Mouse (Mus musculus) embryo, embryonic 10.5 days (tissue): ENCODE data around the gene Trpm6.
A peak's percentile ranks its signal among the peaks of the same experiment; 100 is the strongest.

Experiments used
- DNase-seq: peaks from one replicate; pipeline ENCODE4 v3.0.0-alpha.2; 2015; ENCODE audit warnings: low spot score

The Trpm6 gene

DNA sequence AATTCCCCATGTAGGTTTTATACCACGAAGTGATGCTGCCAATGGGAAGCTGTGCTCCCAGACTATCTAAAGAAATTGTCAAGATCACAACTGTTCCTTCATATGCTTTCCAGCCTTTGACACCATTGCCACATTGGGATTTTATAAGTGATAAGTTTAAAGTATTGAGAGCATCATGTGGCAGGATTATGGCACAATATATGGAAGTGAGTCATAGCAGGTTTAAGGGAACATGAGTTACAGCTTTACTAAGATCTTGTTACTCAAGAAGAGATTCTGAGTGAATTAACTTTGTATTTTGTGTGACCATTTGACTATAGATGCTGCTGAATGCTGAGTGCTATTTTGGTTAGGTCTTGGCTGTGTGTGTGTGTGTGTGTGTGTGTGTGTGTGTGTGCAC lies 21.8 kb downstream of the Trpm6 start:
- DNase-seq, result no peak

DNA sequence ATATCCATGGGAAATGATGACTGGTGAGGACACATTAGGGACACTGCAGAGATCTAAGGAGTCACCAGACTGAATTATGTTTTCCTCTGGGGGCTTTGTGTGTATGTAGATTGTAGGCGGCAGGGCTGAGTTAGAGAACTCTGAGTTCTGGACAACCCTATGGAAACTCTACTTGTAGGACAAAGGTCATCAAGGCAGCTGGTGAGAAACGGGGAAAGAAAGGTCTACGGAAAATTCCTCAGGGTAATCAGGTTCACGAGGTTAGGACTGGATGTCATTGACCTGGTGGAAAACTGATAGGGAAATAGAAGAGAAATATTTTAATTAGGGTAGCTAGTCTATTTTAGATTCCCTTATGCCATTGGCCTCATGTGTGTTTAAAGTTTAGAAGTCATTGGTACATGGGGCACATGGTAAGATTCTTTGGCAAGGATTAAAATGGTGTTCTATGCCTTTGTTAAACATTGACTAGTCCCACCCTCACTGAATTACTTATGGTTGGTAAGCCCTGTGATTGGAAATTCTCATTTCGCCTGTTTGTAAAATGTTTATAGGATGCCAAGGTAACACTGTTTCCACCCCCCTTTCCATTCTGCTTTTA lies 23.2 kb downstream of the Trpm6 start:
- DNase-seq, result no peak

DNA sequence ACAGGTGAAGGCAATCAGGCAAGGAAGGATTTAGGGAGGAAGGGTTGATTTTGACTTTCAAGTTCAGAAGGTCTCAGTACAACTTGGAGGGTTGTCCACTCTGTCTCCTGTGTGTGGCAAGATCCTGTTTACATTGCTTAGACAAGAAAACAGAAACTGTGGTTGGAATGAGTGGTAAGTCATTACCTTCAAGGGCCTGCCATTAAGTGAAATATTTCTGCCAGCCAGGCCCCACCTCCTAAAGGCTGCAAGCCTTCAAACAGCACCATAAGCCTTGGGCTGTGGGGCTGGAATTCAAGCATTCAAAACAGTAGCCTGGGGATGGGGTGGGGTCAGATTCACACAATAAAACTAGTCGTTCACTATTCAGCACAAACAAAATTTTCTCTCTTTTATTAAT lies 24.3 kb downstream of the Trpm6 start:
- DNase-seq, result no peak

DNA sequence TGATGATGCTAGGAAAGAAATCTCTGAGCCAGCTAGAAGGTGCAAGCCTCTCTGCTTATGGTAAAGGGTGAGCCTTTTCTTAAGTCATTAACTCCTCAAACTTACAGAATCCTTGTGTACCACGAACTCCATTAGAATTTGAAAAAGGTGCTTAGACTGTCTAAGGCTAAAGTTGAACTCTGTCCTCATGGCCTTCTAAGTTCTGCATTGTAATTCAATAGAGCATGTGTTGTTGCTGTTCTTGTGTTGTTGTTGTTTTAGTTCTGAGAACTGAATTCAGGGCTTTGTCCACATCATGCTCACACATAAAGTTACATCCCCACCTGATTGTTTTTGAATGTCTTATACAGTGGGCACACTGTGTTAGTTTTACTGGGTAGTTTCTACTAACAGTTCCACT lies 49.9 kb downstream of the Trpm6 start:
- DNase-seq, result no peak

DNA sequence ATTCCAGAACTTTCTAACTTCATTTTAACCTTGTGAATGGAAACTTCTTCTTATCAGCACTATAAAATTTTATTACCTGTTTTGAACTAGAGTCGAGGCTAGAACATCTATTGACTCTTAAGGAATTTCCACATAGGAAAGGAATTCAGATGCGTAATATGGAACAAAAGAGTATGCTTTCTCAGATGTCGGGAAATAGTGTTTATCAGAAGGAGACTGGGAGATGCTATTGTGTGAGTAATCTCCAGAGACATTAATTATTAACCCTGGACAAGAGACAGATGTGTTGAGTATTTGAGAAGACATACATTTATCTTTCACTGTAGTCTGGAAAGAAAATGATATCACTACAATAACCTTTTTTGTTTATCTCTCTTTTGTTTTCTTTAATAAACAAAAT lies 61.5 kb downstream of the Trpm6 start:
- DNase-seq, result no peak

DNA sequence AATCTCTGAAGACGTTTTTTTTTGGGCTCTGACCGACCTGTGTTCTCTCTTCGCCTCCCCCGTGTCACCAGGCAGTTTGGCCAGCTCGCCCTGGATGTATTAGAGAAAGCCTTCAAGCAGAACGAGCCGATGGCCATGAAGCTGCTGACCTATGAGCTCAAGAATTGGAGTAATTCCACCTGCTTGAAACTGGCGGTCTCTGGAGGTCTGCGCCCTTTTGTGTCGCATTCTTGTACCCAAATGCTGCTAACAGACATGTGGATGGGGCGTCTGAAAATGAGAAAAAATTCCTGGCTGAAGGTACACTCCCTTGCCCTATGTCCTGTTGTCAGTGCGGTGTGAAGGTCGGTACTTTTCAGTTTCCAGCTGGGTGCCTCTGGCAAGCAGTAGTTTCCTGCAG lies 65.4 kb downstream of the Trpm6 start:
- no peak for DNase-seq

DNA sequence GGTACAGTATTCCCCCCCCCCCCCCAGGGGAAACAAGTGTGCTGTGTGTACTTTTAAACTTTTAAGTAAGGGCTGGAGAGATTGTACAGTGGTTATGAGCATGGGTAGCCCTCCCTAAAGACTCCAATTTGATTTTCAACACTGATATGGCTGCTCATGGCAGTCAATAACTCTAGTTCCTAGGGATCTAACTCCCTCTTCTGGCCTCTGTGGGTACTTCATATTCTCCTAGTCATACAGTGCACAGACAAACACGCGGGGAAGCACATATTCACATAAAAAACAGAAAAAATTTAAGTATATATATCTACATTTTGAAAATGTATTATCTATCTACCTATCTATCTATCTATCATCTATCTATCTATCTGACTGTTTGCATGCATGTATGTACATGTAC lies 67.6 kb downstream of the Trpm6 start:
- DNase-seq, result peak; percentile 6

DNA sequence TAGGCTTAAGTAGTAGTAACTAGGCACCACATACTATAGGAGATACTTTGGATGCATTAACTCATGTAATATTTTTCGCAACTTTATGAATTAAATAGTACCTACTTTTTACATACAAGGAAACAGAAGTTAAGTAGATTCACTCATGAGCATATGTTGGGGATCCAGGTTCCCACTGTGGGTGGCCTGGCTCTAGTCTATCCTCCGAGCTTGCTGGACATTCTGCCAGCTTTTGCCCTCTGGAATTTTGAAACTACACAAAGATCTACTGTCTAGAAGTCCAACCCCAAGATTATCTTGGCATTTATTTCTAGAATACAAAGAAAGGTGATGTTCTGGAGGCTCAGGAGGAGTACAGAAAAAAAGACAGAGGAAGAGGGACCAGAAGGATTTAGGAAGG lies 78.8 kb downstream of the Trpm6 start:
- DNase-seq, result no peak

DNA sequence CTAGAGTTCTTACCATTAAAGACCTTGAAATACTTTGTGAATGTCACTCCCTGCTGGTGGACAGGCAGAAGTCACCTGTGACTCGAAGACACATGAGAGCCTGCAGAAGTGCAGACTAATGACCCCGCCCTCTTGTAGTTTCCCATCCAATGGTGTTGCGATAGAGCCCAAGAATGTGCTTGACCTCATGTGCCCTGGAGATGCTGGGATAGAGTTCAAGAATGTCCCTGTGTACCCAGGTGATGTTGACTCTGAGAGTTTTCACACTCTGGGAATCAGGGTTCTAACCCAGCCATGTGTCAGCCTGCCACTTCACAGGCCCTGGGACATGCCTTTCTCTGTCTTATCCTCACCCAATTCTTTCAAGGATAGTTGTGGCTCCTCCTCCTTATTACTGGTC lies 81.4 kb downstream of the Trpm6 start:
- DNase-seq, result no peak

DNA sequence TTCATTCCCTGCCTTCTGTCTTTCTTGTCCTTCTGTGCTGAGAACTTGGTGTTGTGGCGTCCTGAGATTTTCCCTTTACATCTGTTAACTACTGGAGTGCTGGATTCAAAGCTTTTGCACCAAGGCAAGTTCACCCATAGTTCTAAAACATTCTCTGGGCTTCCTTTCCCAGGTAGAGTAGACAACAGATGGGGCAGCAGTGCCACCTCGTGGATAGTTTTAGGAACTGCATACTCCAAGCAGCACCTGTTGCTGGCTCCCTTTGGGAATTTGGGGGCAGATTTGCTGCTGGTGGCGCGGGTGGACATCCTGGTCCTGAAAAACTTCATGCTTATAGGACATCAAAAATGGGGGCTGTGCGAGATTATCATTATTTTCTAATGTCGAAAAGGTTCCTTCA lies 85.2 kb downstream of the Trpm6 start:
- DNase-seq, result peak; percentile 80

DNA sequence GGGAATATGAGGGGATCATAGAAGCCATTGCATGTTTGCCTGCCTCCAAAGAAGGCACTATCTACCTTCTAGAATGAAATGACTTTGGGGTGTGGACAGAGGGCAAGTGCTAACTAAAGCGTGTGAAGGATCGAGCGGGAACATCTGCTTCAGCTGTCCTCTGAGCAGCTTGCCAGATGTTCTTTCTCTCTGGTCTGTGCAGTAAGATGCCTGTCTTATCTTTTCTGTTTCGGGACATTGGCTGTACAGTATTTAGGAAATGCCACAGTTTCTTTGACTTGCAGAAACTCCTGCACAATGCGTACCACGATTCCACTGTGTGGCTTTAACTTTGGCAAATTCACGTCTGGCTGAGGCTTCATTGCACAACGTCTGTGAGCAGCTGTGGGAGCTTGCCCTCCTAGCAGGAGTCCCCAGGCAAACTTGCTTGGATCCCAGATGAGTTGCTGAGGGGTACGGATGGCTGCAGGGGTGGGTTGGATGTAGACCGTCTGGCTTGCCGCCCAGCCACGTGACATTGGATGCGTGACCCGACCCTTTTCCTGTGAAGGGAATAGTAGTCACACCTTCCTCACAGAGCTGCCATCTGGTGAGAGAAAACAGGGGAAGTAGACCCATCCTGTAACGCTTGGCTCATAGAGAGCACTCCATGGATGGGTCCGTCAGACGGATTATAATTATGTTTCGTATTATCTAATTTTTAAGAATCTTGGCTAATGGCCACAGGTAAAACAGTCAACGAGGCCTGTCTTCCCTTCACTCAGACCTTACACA lies 92.2 kb downstream of the Trpm6 start:
- no peak for DNase-seq

DNA sequence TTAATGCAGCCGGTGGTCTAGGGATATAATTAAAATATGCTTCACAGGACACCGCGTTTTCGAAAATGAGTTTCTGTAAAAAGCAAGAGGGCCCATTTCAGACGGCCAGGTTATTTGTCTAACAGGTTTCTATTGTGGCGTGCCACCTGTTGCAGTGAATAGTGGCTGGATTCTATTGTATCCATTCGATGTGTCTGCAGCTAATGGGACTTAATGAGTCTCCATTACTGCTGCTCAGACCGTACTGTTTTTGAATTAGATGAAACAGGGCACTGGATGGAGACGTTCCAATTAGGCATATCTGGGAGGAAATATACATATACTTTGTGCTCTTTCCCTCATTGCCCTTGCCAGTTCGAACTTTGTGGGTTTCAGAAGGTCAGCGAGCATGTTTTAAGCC lies 92.8 kb downstream of the Trpm6 start:
- DNase-seq, result no peak

DNA sequence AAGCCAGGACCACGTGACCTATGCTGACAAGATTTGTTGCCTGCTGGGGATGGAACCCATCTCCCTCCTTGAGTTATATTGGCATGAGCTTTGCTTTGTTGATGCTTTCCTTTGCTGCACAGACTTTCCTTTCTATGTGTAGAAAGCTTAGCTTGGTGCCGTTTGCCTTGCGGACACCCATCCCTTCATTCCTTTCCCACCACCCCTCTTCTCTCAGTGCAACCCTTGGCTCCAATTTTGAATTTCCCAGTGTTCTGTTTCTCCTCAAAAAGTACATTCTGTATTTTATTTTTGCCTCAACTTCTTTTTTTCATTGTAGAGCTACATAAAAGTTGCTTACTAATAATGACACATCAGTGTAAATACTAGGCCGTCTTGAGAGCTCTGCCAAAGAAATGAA lies 96.6 kb downstream of the Trpm6 start:
- DNase-seq, result no peak

DNA sequence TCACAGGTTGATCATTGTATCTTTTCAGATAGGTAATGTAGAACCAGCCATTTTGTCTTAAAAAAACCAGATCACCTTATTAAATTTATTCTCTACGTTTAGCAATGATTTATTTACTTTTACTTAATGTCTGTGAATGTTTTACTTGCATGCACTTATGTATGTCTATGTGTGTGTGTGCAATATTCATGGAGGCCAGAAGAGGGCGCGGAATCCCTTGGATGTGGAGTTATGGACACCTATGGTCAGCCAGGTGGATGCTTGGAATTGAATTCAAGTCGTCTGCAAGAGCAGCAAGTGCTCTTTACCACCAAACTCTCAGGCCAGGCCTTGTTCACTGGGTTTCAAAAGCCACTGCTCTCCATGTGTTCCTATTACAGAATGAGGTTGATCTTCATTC lies 118.5 kb downstream of the Trpm6 start:
- no peak for DNase-seq

DNA sequence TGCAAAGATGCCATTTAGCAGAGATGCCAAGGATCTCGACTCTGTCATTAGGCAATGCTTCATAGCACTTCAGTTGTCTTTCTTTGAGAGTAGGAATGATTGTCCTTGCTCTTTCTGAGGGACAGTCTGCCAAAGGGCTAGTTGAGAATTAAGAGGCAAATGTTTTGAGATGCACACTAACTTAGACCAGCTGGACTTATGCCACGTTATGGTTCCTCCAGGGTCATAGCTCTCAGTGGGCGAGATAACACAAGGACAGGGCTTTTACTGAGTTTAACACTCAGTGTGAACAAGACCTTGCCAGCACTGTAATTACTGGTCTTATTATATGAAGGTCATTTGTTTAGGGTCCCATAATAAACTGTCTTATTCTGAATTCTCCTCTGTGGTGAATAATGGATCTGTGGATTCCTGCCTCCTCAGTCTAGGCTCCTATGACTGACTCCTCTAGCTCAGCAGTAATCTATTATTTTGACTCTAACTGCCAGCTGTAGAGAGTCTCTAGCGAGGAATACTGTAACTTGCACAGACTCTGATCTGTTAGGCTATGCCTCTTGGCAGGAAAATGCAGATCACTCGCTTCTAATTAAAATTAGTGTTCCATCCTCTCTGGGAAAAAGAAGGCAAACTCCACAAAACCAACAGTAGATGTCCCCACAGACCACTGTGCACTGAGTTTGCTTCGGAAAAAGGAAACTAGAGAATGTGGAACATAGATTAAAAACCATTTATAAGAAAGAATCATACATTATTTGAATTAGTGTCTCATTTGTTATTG lies 123.2 kb downstream of the Trpm6 start:
- DNase-seq, result peak; percentile 41

DNA sequence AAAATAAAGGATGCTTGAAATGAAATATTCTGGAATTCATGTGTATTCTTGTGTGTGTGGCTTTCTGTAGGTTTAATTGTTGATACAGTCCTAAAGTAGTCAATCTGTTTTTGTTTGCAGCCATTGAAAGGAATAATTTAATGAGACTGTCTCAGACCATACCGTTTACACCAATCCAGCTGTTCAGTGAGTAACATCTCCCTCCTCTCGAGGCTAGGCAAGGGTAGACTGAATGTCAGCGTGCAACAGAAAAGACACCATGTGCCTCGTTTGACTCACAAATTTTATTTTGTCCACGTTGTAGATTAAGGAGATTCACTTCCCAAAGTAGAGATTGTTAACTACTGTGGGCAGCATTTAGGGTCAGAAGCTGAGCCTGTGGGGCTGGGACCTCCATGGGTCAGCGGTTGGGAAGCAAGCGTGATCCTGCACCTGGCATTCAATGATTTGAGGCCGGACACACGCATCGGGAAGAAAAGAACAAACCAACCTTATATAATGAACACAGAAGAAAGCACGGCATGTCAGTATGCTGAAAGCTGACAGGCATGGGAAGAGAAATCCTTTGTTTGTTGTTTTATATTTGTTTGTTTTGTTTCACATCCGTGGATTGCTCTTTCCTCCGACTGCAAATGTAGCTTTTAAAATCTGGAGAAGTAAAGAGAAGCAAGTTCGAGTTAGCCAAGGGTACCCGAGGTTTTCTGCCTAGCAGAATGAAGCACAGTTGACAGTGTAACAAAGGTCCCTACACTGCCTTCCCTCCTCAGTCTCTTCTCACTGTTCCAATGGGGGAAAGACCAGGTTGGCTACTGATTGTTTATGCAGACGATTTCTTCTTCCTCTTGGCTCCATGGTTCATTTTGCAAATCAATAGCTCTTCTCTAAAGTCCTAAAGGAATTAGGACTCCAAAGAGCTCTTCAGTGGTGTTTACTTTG lies 124.2 kb downstream of the Trpm6 start:
- peak; percentile 61 for DNase-seq

DNA sequence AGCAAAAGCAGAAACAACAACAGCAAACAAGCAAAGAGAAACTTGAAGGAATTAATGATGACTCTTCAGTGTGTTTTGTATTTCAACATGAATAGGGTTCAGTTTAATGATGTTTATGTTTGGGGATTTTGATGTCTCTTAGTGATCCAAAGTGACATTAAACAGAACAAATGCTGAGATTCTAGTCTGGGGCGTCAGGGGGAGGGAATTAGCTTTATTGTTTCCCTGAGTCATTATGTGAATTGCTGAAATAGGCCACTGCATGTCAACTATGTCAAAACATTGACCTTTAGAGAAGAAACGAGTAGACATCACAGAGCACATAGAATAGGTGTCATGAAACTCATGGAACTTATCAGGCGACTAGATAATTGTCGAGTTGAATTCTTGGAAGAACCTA lies 129.5 kb downstream of the Trpm6 start:
- no peak for DNase-seq

DNA sequence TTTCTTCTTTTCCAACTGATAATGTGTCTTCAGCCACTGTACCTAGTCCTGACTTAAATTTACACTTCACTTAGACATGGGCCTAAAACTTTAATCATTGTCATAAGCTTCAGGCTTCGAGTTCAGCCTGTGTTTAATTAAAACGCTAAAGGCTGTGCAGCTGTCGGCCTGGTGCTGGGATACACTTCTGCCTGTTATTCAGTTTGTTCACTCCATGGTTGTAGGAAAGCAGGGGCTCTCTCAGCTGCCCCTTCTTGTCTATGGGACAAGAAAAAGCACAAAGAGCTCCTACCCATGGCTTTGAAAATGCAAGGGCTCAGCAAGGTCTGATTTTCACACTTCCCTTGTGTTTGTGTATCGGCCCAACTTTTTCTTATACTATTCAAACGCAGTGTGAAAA lies 131.4 kb downstream of the Trpm6 start:
- peak; percentile 8 for DNase-seq

DNA sequence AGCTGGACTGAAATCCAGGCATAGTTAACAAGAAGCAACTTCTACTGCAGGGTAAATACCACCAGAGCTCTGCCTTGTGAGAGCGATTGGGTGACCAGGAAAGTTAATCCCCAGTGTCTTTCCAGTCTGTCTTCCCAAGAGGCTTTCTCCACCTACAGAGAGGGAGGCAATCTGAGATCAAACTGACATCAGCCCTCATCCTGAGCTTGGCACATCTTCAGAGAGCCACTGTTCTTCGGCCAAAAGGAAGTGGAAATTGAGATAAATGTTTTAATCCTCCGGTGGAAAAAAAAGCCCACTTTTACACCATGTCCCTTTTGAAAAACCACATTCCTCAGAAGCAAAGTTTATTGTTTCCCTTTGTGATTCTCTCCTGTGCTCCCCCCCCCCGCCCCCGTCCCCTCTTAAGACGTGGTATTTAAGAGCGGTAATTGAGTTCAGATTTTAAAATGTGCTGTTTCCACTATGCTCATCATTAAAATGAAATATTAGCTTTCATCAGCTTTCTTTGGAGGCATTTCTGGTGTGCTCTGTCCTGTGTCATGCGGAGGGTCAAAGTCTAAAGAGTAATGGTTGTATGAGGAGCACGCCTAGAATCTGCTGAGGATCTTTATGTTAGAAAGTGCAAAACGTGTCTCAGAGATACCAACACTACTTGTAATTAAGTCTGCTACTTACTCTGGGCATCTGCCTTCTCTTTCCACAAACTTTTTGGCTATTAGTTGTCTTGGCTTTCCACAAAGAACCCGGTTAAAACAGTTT lies 138.0 kb downstream of the Trpm6 start:
- peak; percentile 18 for DNase-seq

DNA sequence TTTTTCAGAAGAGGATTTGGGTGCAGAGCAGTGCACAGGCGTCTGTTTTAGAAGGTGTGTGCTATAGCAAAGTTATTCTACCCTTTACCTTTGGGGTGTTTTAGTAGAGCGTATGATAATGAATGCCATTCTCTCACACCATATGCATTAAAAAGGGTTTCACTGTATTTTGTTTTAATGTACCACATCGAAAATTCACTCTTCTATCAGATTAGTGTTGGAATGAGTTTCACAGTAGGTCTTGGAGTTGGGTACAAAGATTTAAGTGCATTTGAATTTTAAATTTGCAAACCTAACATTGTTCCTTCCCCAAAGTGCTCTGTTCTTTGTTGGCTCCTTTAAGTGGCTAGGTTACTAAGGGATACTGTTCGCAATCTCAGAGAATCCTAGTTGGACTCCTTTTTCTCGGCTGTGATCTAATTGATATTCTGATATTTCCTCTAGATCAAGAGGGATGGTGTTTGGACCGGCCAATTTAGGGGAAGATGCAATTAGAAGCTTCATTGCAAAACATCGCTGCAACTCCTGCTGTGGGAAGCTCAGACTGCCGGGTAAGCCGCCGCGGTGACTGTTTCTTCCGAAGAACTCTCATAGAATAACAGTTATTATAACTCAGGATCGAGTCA lies 138.8 kb downstream of the Trpm6 start:
- peak; percentile 59 for DNase-seq

DNA sequence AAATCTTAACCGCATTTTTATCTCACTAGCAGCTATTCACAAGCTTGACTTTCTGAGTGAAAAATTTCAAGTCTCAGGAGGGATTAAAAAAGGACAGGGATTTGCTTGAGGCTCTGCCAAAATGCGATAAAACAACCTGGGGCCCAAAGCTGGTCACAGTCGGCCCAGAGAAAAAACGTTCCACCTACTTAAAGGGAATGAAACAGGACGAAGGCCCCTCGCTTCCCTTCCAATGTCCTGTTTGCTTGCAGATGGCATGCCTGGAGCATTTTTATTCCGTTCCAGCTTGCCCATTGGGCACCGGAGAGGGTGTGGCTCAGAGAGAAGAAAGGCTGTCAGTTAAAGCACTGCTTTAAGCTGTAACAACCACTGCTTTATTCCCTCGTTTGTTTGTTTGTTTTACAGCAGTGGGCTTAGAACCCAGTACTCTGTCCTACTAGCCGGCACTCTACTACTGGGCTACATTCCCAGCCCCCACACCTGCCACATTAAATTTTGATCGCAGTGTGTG lies 139.4 kb downstream of the Trpm6 start:
- peak; percentile 66 for DNase-seq
